Mouse (Mus musculus): ENCODE measurements around the gene Col12a1.

DNA sequence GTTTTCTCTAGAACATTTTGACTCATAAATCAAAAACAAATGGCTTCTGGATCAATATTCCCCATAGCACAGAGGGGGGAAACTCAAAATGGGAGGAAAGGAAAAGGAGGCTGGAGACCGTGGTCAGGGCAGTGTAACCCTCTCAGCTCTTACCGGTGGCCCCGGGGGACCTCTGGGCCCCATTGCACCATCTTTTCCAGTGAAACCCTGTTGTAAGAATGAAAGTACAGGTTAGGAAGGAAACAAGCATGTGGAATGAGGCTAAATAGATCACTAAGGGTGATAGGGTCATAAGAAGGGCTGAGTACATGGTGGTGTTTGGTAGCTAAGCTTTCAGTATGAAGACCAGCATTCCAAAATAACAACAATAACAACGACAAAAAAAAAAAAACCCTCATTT lies 109.0 kb downstream of the Col12a1 start:
- no peak for TF ChIP-seq CTCF (IDR thresholded peaks at IDR 0.05; ENCODE audit: insufficient read depth, low read length)
- TF ChIP-seq POLR2A (IDR thresholded peaks at IDR 0.05; ENCODE audit: borderline replicate concordance, extremely low read depth, low read depth, low read length), result no peak
